Mouse (Mus musculus) embryonic fibroblast, embryonic 13.5 days (primary cell): ENCODE results near the gene Fam25c.

ENCODE experiments used
- CTCF ChIP-seq: IDR thresholded peaks from 2 replicates; pipeline ENCODE4 v1.5.1; 2011; ENCODE audit warnings: mild to moderate bottlenecking, control low read depth, low read length, moderate library complexity, borderline replicate concordance; ENCODE audit not compliant: insufficient read depth
- POLR2A ChIP-seq: IDR thresholded peaks from 2 replicates; pipeline ENCODE4 v1.6.1; 2011; ENCODE audit warnings: low read depth, mild to moderate bottlenecking, control low read depth, low read length, moderate library complexity

GRCm38 (mm10) chr14:34363490-34364253, 8.4 kb upstream of the Fam25c start:
- TF ChIP-seq CTCF (peak; percentile 34; the same call in 1 of the 2 replicates), POLR2A (peak; percentile 73)
